Mouse (Mus musculus): ENCODE results near the gene Spats2l.

Spats2l gene

GRCm38 (mm10) chr1:57969327-57970271 is 195.6 kb downstream of the Spats2l start:
- peak; percentile 83 to 96 for DNase-seq (ENCODE audit: low spot score in 2 of 2)

DNA sequence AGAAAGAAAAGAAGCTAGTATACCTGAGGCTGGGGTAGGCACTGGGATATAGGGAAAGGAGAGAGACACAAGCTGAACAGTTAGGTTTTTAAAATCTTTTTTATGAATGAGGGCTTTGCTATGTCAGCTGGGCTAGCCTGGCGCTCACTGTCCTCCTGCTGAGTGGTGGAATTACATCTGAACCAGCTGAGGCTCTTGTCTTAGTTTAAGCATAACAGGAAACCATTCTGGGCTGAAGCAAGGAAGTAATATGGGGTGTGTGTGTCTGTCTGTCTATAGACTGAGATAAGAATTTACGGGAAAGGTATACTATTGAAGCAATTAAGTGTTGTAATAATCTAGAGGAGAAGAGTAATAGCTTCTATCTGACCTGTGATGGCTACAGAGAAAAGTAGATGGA is 197.6 kb downstream of the Spats2l start:
- DNase-seq (ENCODE audit: low spot score in 2 of 2), result no peak

- no peak for DNase-seq (ENCODE audit: low spot score in 2 of 2)
Observed at GRCm38 (mm10) chr1:57976860-57977259, 202.9 kb downstream of the Spats2l start.

DNA sequence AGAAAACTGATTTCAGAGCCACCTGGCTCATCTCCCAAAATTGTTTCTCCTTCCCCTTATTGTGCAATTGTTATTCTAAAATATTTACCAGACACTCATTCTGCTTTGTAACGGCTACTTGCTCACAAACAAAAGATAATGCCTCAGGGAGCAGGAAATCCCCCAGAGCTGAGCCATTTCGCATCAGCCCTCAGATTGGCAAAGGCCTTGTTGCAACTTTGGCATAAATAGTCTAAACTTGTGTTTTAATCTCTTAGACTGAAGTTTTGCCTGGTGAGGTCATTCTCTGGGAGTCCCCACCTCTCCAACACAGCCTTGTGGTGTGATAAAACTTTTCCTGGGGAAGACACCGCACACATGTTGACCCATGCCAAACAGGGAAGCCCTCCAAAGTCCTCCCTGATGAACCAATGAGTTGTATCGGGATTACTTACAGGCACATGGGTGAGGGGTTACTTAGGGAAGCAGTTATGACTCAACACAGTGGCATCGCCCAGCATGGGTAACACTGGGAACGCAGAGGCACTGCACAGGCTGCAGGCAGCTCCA is 215.2 kb downstream of the Spats2l start:
- no peak for DNase-seq (ENCODE audit: low spot score in 2 of 2)

GRCm38 (mm10) chr1:57991277-57991676 is 217.3 kb downstream of the Spats2l start:
- DNase-seq (ENCODE audit: low spot score in 2 of 2), result no peak

DNA sequence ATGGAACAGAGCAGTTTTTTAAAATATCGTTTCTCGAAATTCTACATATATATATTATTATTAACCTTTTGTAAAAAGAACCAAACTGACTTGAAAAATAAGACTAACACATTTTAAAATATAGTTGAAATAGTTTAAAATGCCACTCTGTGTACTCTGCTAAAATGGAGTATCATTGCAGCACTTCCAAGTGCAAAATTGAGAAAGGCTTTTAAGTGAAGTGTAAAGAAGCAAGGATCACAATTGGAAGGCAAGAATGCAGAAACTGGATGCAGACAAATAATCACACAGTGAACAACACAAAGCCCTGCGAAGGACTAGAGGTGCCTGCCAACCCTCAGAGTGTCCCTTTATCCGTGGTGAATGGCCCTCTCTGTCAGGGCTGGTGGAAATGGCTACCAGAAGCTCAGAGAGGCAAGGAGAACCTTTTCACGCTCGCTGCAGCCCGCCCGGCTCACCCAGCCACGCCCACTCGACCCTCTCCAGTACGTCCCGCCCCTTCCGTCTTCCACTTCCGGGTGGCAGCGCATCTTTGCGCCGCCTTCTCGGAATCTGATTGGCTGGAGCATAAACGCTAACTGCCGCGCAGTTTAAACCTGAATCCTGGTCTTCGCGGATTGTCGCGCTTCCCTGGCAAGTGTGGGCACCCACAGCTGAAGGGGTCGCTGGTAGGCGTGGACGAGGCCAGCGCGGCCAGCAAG is 221.6 kb downstream of the Spats2l start, which contains the start of gene Sgo2a:
Gene Sgo2a, plus strand, starts transcription at position 540 of the 701 bp plus-strand sequence.
- DNase-seq (ENCODE audit: low spot score in 2 of 2), result peak; percentile 65 to 90

GRCm38 (mm10) chr1:57996133-57996615 is 222.2 kb downstream of the Spats2l start:
- DNase-seq (ENCODE audit: low spot score in 2 of 2), result no peak
